Mouse (Mus musculus) hindbrain, postnatal 0 days (tissue): ENCODE measurements around the gene Ins2. TPM values are rescaled to one million over a fixed set of nuclear protein-coding genes. Genes with fewer than 3 reads are reported as not detected.

Source experiments
- ATAC-seq: fragments of 200-750 bp; cut with Nextera tagmentation; 2 replicates; pipeline ENCODE4 v1.8.0; 2017; ENCODE audit warnings: mild to moderate bottlenecking, moderate TSS enrichment, moderate library complexity
- DNase-seq: peaks from one replicate; pipeline ENCODE4 v3.0.0-alpha.2; 2015; ENCODE audit warnings: low spot score
- H3K27ac ChIP-seq: fragments of 300-500 bp; sonication (generic); 2 replicates; pipeline ENCODE4 v1.5.1; 2014; ENCODE audit warnings: mild to moderate bottlenecking
- H3K27me3 ChIP-seq: fragments of 300-500 bp; sonication (generic); 2 replicates; pipeline ENCODE4 v1.6.1; 2014; ENCODE audit warnings: low read length, mixed read lengths; ENCODE audit not compliant: insufficient read depth
- H3K36me3 ChIP-seq: fragments of 300-500 bp; sonication (generic); 2 replicates; pipeline ENCODE4 v1.6.1; 2014; ENCODE audit warnings: low read length, mixed read lengths; ENCODE audit not compliant: insufficient read depth
- H3K4me1 ChIP-seq: fragments of 300-500 bp; sonication (generic); 2 replicates; pipeline ENCODE4 v1.6.1; 2014; ENCODE audit warnings: antibody characterized with exemption, low read length, mixed read lengths; ENCODE audit not compliant: insufficient read depth
- H3K4me2 ChIP-seq: fragments of 300-500 bp; sonication (generic); 2 replicates; pipeline ENCODE4 v1.6.1; 2014; ENCODE audit warnings: low read depth, mild to moderate bottlenecking, low read length, moderate library complexity, mixed read lengths
- H3K4me3 ChIP-seq: fragments of 300-500 bp; sonication (generic); 2 replicates; pipeline ENCODE4 v1.5.1; 2014; ENCODE audit warnings: low read length
- H3K9ac ChIP-seq: fragments of 300-500 bp; sonication (generic); replicated peaks from 2 replicates; pipeline ENCODE4 v1.6.1; 2014; ENCODE audit warnings: mild to moderate bottlenecking, low read length, moderate library complexity, mixed read lengths
- H3K9me3 ChIP-seq: fragments of 300-500 bp; sonication (generic); 2 replicates; pipeline ENCODE4 v1.6.1; 2016; ENCODE audit warnings: low read length, mixed read lengths
- CTCF ChIP-seq: IDR thresholded peaks from 2 replicates; pipeline ENCODE4 v1.5.1; 2016; ENCODE audit warnings: antibody characterized with exemption, control low read depth, low read depth
- WGBS: fragments of 180-500 bp; shearing (Covaris S2); extraction: QIAGEN DNeasy Blood & Tissue Kit; methylation state at CpG from one replicate; pipeline ENCODE4 v1.1.7; 2014; 5-methylcytosine and 5-hydroxymethylcytosine counted together
- polyA plus RNA-seq: library from polyadenylated mRNA; unstranded; fragments of >200 nt; fragmentation: Nextera tagmentation; extraction: Ambion mirVana; gene quantifications from 2 replicates; pipeline ENCODE4 v1.2.1, GENCODE M21; 2015
- total RNA-seq: library from RNA; depleted of rRNA; stranded (reverse); fragments of >200 nt; gene quantifications from 2 replicates; pipeline ENCODE4 v1.2.3, GENCODE M21; 2014

The Ins2 gene
- total and polyA plus RNA-seq, 2 experiments from 2014 or later = 2.7 TPM; not detected in 1

GRCm38 (mm10) chr7:142714783-142715498, 28.2 kb downstream of the Ins2 start:
- peak overlapping the region; percentile 21 for H3K4me3 ChIP-seq
- no peaks in the 10 kb centered on the region for H3K36me3 ChIP-seq
- 0 out of 2 replicates have a peak, but pooled peaks have one; percentile 27 for ATAC-seq
- H3K27me3 ChIP-seq = no peaks in the 10 kb centered on the region
- 0 out of 2 replicates have a peak overlapping the region, but pooled peaks have one; percentile 22 for H3K9ac ChIP-seq
- no peaks in the 10 kb centered on the region for H3K9me3 ChIP-seq
- DNase-seq = peak; percentile 74
- 11% methylated on average over 8 of the region's 8 CpGs for WGBS
- H3K4me2 ChIP-seq = peak overlapping the region; percentile 48
- H3K27ac ChIP-seq = no peak overlapping the region
- TF ChIP-seq CTCF = peak; percentile 86
- H3K4me1 ChIP-seq = no peaks in the 10 kb centered on the region

GRCm38 (mm10) chr7:142706873-142707272, 36.3 kb downstream of the Ins2 start:
- 67% methylated on average over 2 of the region's 2 CpGs for WGBS
- H3K4me3 ChIP-seq = no peak overlapping the region
- H3K36me3 ChIP-seq = no peaks in the 10 kb centered on the region
- H3K9me3 ChIP-seq = no peaks in the 10 kb centered on the region
- H3K9ac ChIP-seq = no peak overlapping the region
- H3K27ac ChIP-seq = no peak overlapping the region
- H3K27me3 ChIP-seq = no peaks in the 10 kb centered on the region
- no peak for ATAC-seq
- DNase-seq = no peak
- TF ChIP-seq CTCF = no peak
- no peak overlapping the region for H3K4me2 ChIP-seq
- no peaks in the 10 kb centered on the region for H3K4me1 ChIP-seq

DNA sequence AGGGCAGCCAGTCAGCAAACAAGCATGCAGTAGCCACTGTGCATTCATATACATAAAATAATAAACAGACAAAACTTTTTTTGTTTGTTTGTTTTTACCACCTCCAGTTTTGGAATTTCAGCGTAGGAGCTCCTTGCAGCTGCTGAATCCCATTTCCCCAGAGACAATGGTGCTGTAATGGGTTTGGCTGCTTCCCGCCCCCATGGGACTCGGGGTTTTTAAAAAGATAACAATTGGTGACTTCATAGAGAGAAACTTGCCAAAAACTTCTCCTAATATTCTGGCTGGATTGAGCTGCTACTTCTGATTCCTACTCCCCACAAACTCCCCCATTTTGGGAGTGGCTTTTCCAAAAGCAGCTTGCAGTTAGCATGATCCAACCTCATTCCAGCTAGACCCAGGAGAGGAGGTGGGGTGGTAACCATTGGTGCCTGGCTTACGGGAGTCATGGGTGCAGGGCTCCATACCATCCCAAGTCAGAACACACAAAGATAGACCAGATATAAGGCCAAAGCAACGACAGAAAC, 43.8 kb downstream of the Ins2 start:
- Histone ChIP-seq H3K4me2 (no peak overlapping the region), H3K9ac (no peak overlapping the region), H3K27me3 (no peaks in the 10 kb centered on the region), H3K27ac (no peak overlapping the region), H3K4me1 (no peaks in the 10 kb centered on the region), H3K4me3 (no peak overlapping the region), H3K36me3 (no peaks in the 10 kb centered on the region), H3K9me3 (no peaks in the 10 kb centered on the region)
- TF ChIP-seq CTCF = no peak
- ATAC-seq (no peak), DNase-seq (peak; percentile 7)
- WGBS = 55% methylated on average over 5 of the region's 5 CpGs

DNA sequence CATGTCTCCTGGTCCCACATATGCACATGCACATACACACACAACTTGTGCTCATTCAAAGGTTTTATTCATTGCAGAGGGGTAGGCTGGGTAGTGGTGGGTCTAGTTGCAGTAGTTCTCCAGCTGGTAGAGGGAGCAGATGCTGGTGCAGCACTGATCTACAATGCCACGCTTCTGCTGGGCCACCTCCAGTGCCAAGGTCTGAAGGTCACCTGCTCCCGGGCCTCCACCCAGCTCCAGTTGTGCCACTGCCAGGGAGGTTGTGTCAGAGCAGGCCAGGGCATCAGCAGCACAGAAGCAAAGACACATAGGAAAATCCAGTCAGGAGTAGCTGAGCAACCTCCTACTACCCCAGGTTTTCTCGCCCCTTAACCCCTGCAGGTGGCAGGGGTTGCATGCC, 64.6 kb downstream of the Ins2 start:
- Histone ChIP-seq H3K9me3 (no peaks in the 10 kb centered on the region), H3K27me3 (no peaks in the 10 kb centered on the region), H3K4me1 (no peaks in the 10 kb centered on the region), H3K36me3 (no peaks in the 10 kb centered on the region), H3K9ac (no peak overlapping the region), H3K4me2 (no peak overlapping the region), H3K4me3 (no peak overlapping the region), H3K27ac (no peak overlapping the region)
- ATAC-seq (no peak), DNase-seq (no peak)
- TF ChIP-seq CTCF = no peak
- WGBS = 91% methylated on average over 3 of the region's 3 CpGs

DNA sequence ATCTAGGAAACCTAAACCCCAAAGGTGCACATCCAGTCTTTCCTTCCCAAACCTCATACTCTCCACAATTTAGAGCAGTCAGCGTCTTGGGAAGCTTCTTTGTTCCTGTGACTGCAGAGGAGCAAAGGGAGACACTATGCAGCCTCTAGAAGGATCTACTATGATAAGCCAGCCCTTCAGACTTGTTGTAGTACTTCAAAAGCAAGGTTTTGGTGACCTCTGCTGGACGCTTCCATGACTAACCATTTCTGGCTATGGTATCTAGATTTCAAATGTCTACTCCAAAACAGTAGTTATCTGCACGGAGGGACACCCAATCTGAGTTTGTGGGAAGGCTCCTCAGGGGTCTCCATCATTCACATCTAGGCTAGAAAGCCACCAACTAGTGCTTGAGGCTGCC, 67.5 kb downstream of the Ins2 start:
- Histone ChIP-seq H3K9ac (no peak overlapping the region), H3K4me3 (no peak overlapping the region), H3K4me1 (no peaks in the 10 kb centered on the region), H3K27ac (no peak overlapping the region), H3K4me2 (no peak overlapping the region), H3K27me3 (no peaks in the 10 kb centered on the region), H3K36me3 (no peaks in the 10 kb centered on the region), H3K9me3 (no peaks in the 10 kb centered on the region)
- ATAC-seq (peak; percentile 67; the same call in 1 of the 2 replicates), DNase-seq (peak; percentile 91)
- WGBS = 18% methylated on average over 3 of the region's 3 CpGs
- peak; percentile 77 for TF ChIP-seq CTCF

GRCm38 (mm10) chr7:142675141-142675540, 68.0 kb downstream of the Ins2 start:
- no peaks in the 10 kb centered on the region for H3K4me1 ChIP-seq
- no peak overlapping the region for H3K27ac ChIP-seq
- H3K4me3 ChIP-seq = no peak overlapping the region
- no peaks in the 10 kb centered on the region for H3K9me3 ChIP-seq
- no peak overlapping the region for H3K9ac ChIP-seq
- DNase-seq (no peak), ATAC-seq (no peak)
- H3K27me3 ChIP-seq = no peaks in the 10 kb centered on the region
- WGBS = 58% methylated on average over 6 of the region's 6 CpGs
- no peak for TF ChIP-seq CTCF
- no peak overlapping the region for H3K4me2 ChIP-seq
- H3K36me3 ChIP-seq = no peaks in the 10 kb centered on the region

DNA sequence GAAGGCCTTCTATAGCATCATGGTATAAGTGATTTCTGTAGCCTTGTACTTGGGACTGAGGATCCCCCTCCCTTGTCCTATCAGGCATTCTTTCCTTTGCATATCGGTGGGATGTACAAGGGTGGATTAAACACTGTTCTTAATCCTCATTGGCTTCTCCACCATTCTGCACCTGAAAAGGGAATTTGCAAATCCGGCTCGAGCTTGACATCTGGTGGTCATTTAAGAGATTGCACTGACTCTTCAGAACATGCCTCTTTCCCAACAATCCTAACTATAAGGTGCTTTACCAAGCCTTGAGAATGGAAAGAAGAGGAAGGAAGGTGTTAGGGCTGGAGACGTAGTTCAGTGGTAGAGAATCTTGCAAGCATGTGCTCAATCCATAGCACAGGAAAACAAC, 71.1 kb downstream of the Ins2 start:
- 8% methylated on average over 4 of the region's 4 CpGs for WGBS
- no peaks in the 10 kb centered on the region for H3K27me3 ChIP-seq
- H3K4me2 ChIP-seq = no peak overlapping the region
- no peaks in the 10 kb centered on the region for H3K9me3 ChIP-seq
- H3K27ac ChIP-seq = no peak overlapping the region
- peak; percentile 94 for TF ChIP-seq CTCF
- H3K36me3 ChIP-seq = no peaks in the 10 kb centered on the region
- H3K9ac ChIP-seq = no peak overlapping the region
- peak; percentile 82 for DNase-seq
- no peaks in the 10 kb centered on the region for H3K4me1 ChIP-seq
- H3K4me3 ChIP-seq = no peak overlapping the region
- peak; percentile 38; the same call in 1 of the 2 replicates for ATAC-seq
